Mouse (Mus musculus) midbrain, postnatal 0 days (tissue): ENCODE results near the gene Dock10. TPM values are rescaled to one million over a fixed set of nuclear protein-coding genes. Genes with fewer than 3 reads are reported as not detected.

ENCODE experiments used
- ATAC-seq: fragments of 200-750 bp; cut with Nextera tagmentation; 2 replicates; pipeline ENCODE4 v1.8.0; 2017; ENCODE audit warnings: moderate number of reproducible peaks, mild to moderate bottlenecking, moderate TSS enrichment, moderate library complexity; ENCODE audit not compliant: low FRiP score
- DNase-seq: peaks from one replicate; pipeline ENCODE4 v3.0.0-alpha.2; 2015; ENCODE audit warnings: low spot score
- H3K27ac ChIP-seq: fragments of 300-500 bp; sonication (generic); 2 replicates; pipeline ENCODE4 v1.5.1; 2014; ENCODE audit warnings: low read depth, mild to moderate bottlenecking, low read length, mixed read lengths
- H3K27me3 ChIP-seq: fragments of 300-500 bp; sonication (generic); 2 replicates; pipeline ENCODE4 v1.6.1; 2014; ENCODE audit warnings: low read length, control low read depth, mixed read lengths; ENCODE audit not compliant: insufficient read depth
- H3K36me3 ChIP-seq: fragments of 300-500 bp; sonication (generic); 2 replicates; pipeline ENCODE4 v1.6.1; 2014; ENCODE audit warnings: low read length, control low read depth, mixed read lengths; ENCODE audit not compliant: insufficient read depth
- H3K4me1 ChIP-seq: fragments of 300-500 bp; sonication (generic); 2 replicates; pipeline ENCODE4 v1.6.1; 2014; ENCODE audit warnings: mild to moderate bottlenecking, control low read depth, antibody characterized with exemption, low read length, mixed read lengths; ENCODE audit not compliant: insufficient read depth
- H3K4me2 ChIP-seq: fragments of 300-500 bp; sonication (generic); 2 replicates; pipeline ENCODE4 v1.6.1; 2014; ENCODE audit warnings: low read depth, mild to moderate bottlenecking, low read length, mixed read lengths; ENCODE audit not compliant: poor library complexity, severe bottlenecking
- H3K4me3 ChIP-seq: fragments of 300-500 bp; sonication (generic); 2 replicates; pipeline ENCODE4 v1.5.1; 2014; ENCODE audit warnings: low read depth, mild to moderate bottlenecking, low read length, moderate library complexity
- H3K9ac ChIP-seq: fragments of 300-500 bp; sonication (generic); replicated peaks from 2 replicates; pipeline ENCODE4 v1.6.1; 2014; ENCODE audit warnings: mild to moderate bottlenecking, low read length, moderate library complexity, mixed read lengths; ENCODE audit not compliant: poor library complexity, severe bottlenecking
- H3K9me3 ChIP-seq: fragments of 300-500 bp; sonication (generic); 2 replicates; pipeline ENCODE4 v1.6.1; 2016; ENCODE audit warnings: low read length, control low read depth
- CTCF ChIP-seq: IDR thresholded peaks from 2 replicates; pipeline ENCODE4 v1.5.1; 2016; ENCODE audit warnings: antibody characterized with exemption, mild to moderate bottlenecking
- WGBS: fragments of 180-500 bp; shearing (Covaris S2); extraction: QIAGEN DNeasy Blood & Tissue Kit; methylation state at CpG from one replicate; pipeline ENCODE4 v1.1.7; 2014; 5-methylcytosine and 5-hydroxymethylcytosine counted together
- polyA plus RNA-seq: library from polyadenylated mRNA; unstranded; fragments of >200 nt; fragmentation: Nextera tagmentation; extraction: Ambion mirVana; gene quantifications from 2 replicates; pipeline ENCODE4 v1.2.1, GENCODE M21; 2015
- total RNA-seq: library from RNA; depleted of rRNA; stranded (reverse); fragments of >200 nt; gene quantifications from 2 replicates; pipeline ENCODE4 v1.2.3, GENCODE M21; 2014

Dock10 gene
- total and polyA plus RNA-seq, 2 experiments from 2014 or later, result 3.0 to 12.8 TPM

DNA sequence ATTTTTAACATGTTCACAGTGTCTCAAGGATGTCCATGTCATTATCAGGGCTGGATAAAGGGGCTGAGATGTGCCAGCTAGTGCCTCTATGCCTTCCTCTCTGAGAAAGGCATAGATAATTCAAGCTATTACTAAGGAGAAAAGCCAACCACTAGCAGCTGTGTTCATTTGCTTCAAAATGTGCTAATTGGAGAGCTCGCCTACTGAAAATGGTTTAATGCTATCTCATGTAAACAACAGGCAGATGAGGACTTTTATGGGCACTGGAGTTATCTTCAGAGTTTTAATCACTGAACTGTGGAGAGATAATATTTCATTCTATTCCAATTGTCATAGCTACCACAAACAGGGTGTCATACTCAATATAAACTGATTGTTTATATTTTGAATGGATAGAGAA is 36.3 kb downstream of the Dock10 start:
- ATAC-seq (no peak), DNase-seq (no peak)
- Histone ChIP-seq H3K9me3 (no peaks in the 10 kb centered on the region), H3K36me3 (no peaks in the 10 kb centered on the region), H3K9ac (no peak overlapping the region), H3K4me3 (no peak overlapping the region), H3K4me2 (no peak overlapping the region), H3K4me1 (no peaks in the 10 kb centered on the region), H3K27ac (no peak overlapping the region), H3K27me3 (no peaks in the 10 kb centered on the region)
- no peak for TF ChIP-seq CTCF
- 92% methylated on average over 1 of the region's 1 CpGs for WGBS

DNA sequence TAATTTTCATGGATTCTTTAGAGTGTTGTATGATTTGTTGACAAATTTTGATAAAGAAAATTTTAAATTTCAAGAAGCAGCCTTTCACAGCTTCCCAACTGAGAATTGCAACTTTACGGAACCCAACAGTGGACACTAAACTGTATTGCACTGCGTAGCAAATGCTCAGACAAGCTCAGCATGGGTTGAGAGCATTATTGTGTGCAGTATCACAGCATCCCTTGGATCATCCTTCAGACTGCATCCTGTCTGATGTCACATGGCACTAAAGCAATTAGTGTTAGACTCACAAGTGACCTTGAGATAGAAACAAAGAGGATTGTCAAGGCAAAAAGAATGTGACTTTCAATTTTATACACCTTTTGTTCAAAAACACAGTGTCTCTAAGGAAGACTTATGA is 37.1 kb downstream of the Dock10 start:
- no peak for ATAC-seq
- Histone ChIP-seq H3K9me3 (no peaks in the 10 kb centered on the region), H3K27me3 (no peaks in the 10 kb centered on the region), H3K9ac (no peak overlapping the region), H3K36me3 (no peaks in the 10 kb centered on the region), H3K4me3 (no peak overlapping the region), H3K4me1 (no peaks in the 10 kb centered on the region), H3K4me2 (no peak overlapping the region), H3K27ac (no peak overlapping the region)
- WGBS, result 82% methylated on average over 2 of the region's 2 CpGs
- DNase-seq, result peak; percentile 28
- no peak for TF ChIP-seq CTCF

DNA sequence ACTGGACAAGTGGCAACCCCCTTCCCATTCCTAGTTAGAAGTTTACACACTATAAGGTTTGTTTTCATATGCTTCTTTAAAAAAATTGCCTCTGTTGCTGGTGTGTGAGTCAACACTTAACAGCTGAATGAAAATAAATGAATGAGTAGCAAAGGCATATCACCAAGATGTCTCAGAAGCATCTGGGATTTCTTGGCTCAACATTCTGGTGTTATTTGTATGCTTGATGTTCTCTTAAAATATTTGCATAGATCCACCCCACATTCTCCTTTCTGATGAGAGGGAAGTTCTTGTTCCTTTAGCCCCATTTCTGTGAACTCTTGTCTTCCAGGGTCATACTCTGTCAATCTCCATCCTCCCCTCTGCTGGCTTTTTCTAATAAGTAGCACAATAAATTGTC is 38.2 kb downstream of the Dock10 start:
- ATAC-seq (no peak), DNase-seq (no peak)
- Histone ChIP-seq H3K4me3 (no peak overlapping the region), H3K27me3 (no peaks in the 10 kb centered on the region), H3K4me1 (no peaks in the 10 kb centered on the region), H3K9ac (no peak overlapping the region), H3K4me2 (no peak overlapping the region), H3K27ac (no peak overlapping the region), H3K9me3 (no peaks in the 10 kb centered on the region), H3K36me3 (no peaks in the 10 kb centered on the region)
- no peak for TF ChIP-seq CTCF

DNA sequence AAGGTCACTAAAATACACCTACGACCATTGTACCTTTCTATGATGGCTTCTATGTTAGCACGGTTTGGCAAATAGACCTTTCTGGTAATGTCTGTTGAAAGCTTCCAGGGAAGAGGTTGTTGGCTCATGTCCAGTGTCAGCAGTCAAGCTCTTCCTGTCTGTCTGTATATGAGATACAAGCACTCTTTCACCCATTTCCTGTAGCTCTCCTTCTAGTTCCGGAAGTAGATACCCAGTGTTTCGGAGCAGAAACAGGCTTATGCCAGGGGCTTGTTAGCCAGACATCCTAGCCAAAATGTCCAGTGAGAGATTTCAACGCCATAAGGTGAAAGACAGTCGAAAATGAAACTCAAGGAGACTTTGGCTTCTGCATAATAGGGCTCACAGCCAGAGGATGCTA is 38.9 kb downstream of the Dock10 start:
- Histone ChIP-seq H3K27me3 (no peaks in the 10 kb centered on the region), H3K9me3 (no peaks in the 10 kb centered on the region), H3K27ac (no peak overlapping the region), H3K4me1 (no peaks in the 10 kb centered on the region), H3K9ac (no peak overlapping the region), H3K36me3 (no peaks in the 10 kb centered on the region), H3K4me3 (no peak overlapping the region), H3K4me2 (no peak overlapping the region)
- no peak for DNase-seq
- no peak for ATAC-seq
- 90% methylated on average over 6 of the region's 6 CpGs for WGBS
- TF ChIP-seq CTCF, result no peak

DNA sequence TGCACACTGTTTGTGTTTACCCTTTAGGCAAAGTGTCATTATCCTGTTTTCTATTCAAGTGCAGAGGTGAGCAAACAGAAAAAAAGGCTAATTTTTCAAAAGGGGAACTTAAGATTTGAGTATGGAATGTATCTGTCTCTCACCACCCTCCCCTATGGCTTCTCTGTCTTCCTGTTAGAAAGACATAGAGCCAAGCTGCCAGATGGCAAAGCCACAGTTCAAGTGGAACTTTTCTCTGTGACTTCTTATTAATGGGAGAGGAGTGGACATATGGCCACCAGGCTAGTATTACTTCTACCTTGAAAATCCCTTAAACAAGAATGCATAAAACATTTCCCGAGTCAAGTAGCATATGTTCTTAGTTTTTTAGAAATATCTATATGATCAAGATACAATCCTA is 39.7 kb downstream of the Dock10 start:
- no peak for TF ChIP-seq CTCF
- Histone ChIP-seq H3K4me1 (no peaks in the 10 kb centered on the region), H3K9me3 (no peaks in the 10 kb centered on the region), H3K4me3 (no peak overlapping the region), H3K27ac (no peak overlapping the region), H3K9ac (no peak overlapping the region), H3K27me3 (no peaks in the 10 kb centered on the region), H3K36me3 (no peaks in the 10 kb centered on the region), H3K4me2 (no peak overlapping the region)
- WGBS, result 88% methylated on average over 1 of the region's 1 CpGs
- DNase-seq (no peak), ATAC-seq (no peak)

DNA sequence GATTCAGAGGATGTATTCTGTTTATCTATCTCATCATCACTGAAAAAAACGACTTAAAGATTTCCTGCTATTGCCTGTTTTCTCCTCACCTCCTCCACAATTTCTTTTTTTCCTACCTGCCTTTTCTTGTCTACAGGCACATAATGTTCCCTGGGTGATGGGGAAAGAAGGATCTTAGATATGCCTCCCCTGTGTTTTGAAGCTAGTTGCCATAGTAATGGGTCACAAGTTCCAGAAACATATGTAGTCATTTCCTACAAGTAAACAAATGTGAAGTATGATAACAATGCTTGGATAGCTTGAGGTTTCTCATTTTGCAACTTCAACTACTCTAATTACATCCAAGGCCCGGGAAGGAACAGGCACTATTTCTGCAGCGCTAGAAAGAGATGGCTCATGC is 42.4 kb downstream of the Dock10 start:
- WGBS, result 86% methylated on average over 3 of the region's 3 CpGs
- Histone ChIP-seq H3K4me3 (no peak overlapping the region), H3K27me3 (no peaks in the 10 kb centered on the region), H3K9me3 (no peaks in the 10 kb centered on the region), H3K9ac (no peak overlapping the region), H3K27ac (no peak overlapping the region), H3K4me1 (no peaks in the 10 kb centered on the region), H3K4me2 (no peak overlapping the region), H3K36me3 (no peaks in the 10 kb centered on the region)
- TF ChIP-seq CTCF, result no peak
- ATAC-seq, result no peak
- no peak for DNase-seq

DNA sequence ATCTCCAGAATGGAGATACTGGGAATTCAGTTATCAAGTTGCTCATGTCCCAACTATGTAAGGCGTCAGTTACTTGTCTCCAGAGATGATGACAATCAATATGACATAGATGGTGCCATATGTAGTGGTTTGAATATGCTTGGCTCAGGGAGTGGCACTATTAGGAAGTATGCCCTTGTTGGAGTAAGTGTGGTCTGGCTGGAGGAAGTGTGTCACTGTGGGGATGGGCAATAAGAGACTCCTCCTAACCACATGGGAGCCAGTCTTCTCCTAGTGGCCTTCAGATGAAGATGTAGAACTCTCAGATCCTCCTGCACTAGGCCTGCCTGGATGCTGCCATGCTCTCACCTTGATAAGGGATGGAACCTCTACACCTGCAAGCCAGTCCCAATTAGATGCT is 44.4 kb downstream of the Dock10 start:
- WGBS, result 95% methylated on average over 1 of the region's 1 CpGs
- H3K4me1 ChIP-seq, result no peaks in the 10 kb centered on the region
- no peaks in the 10 kb centered on the region for H3K36me3 ChIP-seq
- no peak overlapping the region for H3K4me3 ChIP-seq
- no peaks in the 10 kb centered on the region for H3K9me3 ChIP-seq
- DNase-seq (no peak), ATAC-seq (no peak)
- no peak for TF ChIP-seq CTCF
- no peak overlapping the region for H3K4me2 ChIP-seq
- H3K9ac ChIP-seq, result no peak overlapping the region
- no peaks in the 10 kb centered on the region for H3K27me3 ChIP-seq
- H3K27ac ChIP-seq, result no peak overlapping the region
